Mouse (Mus musculus) lung, adult 2 months (tissue): ENCODE data around the gene Hoxb5.

Experiments
- CTCF ChIP-seq: fragments of 200-500 bp; IDR thresholded peaks from 2 replicates; pipeline ENCODE4 v1.5.1; 2011; ENCODE audit warnings: mild to moderate bottlenecking, low read length, control low read depth; ENCODE audit not compliant: insufficient read depth
- POLR2A ChIP-seq: fragments of 200-500 bp; IDR thresholded peaks from 2 replicates; pipeline ENCODE4 v1.6.1; 2011; ENCODE audit warnings: low read depth, mild to moderate bottlenecking, control low read depth, low read length, borderline replicate concordance; ENCODE audit errors: extremely low read depth

DNA sequence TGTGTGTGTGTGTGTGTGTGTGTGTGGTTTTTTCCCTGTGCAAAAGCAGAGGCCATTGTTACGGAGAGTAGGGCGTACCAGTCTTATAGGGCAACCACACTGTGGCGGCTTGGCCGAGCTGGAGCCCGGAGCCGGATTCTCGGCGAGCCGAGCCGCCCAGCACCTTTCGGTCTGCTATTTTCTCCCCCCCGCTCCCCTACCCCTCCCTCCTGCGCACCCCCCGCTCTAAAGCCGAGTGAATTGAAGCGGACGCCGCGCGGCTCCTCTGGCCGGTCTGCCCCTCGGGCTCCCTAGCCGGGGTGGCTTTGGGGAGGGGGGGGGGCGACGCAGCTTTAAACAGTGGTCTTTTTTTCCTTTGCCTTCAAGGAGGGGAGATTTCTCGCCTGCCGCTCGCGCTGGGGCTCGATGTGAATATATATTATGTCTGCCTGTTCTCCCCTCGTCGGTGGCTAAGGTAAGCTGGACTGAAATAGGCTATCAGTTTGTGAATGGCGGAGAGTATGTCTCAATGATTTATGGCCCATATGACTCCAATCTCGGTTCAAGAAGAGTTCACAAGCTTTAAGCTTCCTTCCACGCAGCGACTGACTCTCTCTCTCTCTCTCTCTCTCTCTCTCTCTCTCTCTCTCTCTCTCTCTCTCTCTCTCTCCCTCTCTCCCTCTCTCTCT, 37.7 kb downstream of the Hoxb5 start:
- no peak for TF ChIP-seq CTCF
- TF ChIP-seq POLR2A = no peak
